Mouse (Mus musculus) G1E (cell line): ENCODE measurements at regions not wholly inside any gene's neighbourhood (a gene's known extent, or its start where the extent isn't known, plus 50 kb on each side); places are given as distances from the start of the nearest gene placed in this dataset.

ENCODE experiments used
- CTCF ChIP-seq: IDR thresholded peaks from 2 replicates; pipeline ENCODE4 v1.5.1; 2012; ENCODE audit warnings: low read depth, low read length, inconsistent platforms, mixed read lengths
- GATA1 ChIP-seq: IDR thresholded peaks from 2 replicates; pipeline ENCODE4 v1.6.1; 2012; ENCODE audit warnings: borderline replicate concordance, low read length, inconsistent platforms, mixed read lengths
- GATA2 ChIP-seq: IDR thresholded peaks from 2 replicates; pipeline ENCODE4 v1.6.1; 2012; ENCODE audit warnings: low read depth, low read length, inconsistent platforms, borderline replicate concordance
- POLR2AphosphoS5 ChIP-seq: IDR thresholded peaks from 2 replicates; pipeline ENCODE4 v1.6.1; 2012; ENCODE audit warnings: low read depth, low read length, inconsistent platforms; ENCODE audit not compliant: insufficient replicate concordance
- TAL1 ChIP-seq: conservative IDR thresholded peaks from 2 replicates; pipeline ENCODE4 v1.6.1; 2012; ENCODE audit warnings: low read depth, low read length, inconsistent platforms, mixed read lengths

- TF ChIP-seq CTCF (no peak), TAL1 (no peak), GATA2 (no peak), POLR2AphosphoS5 (no peak), GATA1 (no peak)
Observed at GRCm38 (mm10) chr9:112793537-112793936, 557.8 kb upstream of the Arpp21 start.
